Mouse (Mus musculus) midbrain, embryonic 14.5 days (tissue): ENCODE data around the gene Optc. TPM values are rescaled to one million over a fixed set of nuclear protein-coding genes. Genes with fewer than 3 reads are reported as not detected.

ENCODE experiments used
- ATAC-seq: fragments of 200-750 bp; cut with Nextera tagmentation; 2 replicates; pipeline ENCODE4 v1.8.0; 2017; ENCODE audit warnings: moderate number of reproducible peaks, moderate library complexity; ENCODE audit not compliant: low FRiP score, low TSS enrichment
- DNase-seq: peaks from one replicate; pipeline ENCODE4 v3.0.0-alpha.2; 2015
- H3K27ac ChIP-seq: fragments of 300-500 bp; sonication (generic); replicated peaks from 2 replicates; pipeline ENCODE4 v1.5.1; 2014; ENCODE audit warnings: mild to moderate bottlenecking, low read depth, low read length, moderate library complexity
- H3K27me3 ChIP-seq: fragments of 300-500 bp; sonication (generic); 2 replicates; pipeline ENCODE4 v1.6.1; 2014; ENCODE audit warnings: low read length, control low read depth, mixed read lengths; ENCODE audit not compliant: control insufficient read depth, insufficient read depth
- H3K36me3 ChIP-seq: fragments of 300-500 bp; sonication (generic); 2 replicates; pipeline ENCODE4 v1.6.1; 2014; ENCODE audit warnings: low read length, control low read depth; ENCODE audit not compliant: control insufficient read depth, insufficient read depth
- H3K4me1 ChIP-seq: fragments of 300-500 bp; sonication (generic); 2 replicates; pipeline ENCODE4 v1.6.1; 2014; ENCODE audit warnings: mild to moderate bottlenecking, antibody characterized with exemption, low read length, control low read depth; ENCODE audit not compliant: control insufficient read depth, insufficient read depth
- H3K4me2 ChIP-seq: fragments of 300-500 bp; sonication (generic); 2 replicates; pipeline ENCODE4 v1.6.1; 2014; ENCODE audit warnings: mild to moderate bottlenecking, low read length, moderate library complexity
- H3K4me3 ChIP-seq: fragments of 300-500 bp; sonication (generic); replicated peaks from 2 replicates; pipeline ENCODE4 v1.5.1; 2014; ENCODE audit warnings: low read depth, low read length
- H3K9ac ChIP-seq: fragments of 300-500 bp; sonication (generic); replicated peaks from 2 replicates; pipeline ENCODE4 v1.6.1; 2014; ENCODE audit warnings: mild to moderate bottlenecking, low read length, moderate library complexity
- H3K9me3 ChIP-seq: fragments of 300-500 bp; sonication (generic); 2 replicates; pipeline ENCODE4 v1.6.1; 2016; ENCODE audit warnings: low read length, control low read depth, mixed read lengths; ENCODE audit not compliant: control insufficient read depth
- WGBS: fragments of 180-500 bp; shearing (Covaris S2); extraction: QIAGEN DNeasy Blood & Tissue Kit; methylation state at CpG from one replicate; pipeline ENCODE4 v1.1.7; 2014; 5-methylcytosine and 5-hydroxymethylcytosine counted together
- polyA plus RNA-seq: library from polyadenylated mRNA; unstranded; fragments of >200 nt; fragmentation: Nextera tagmentation; extraction: Ambion mirVana; gene quantifications from 2 replicates; pipeline ENCODE4 v1.2.1, GENCODE M21; 2014

Optc gene
- polyA plus RNA-seq, 1 experiment from 2014 or later = 3.5 TPM

- Histone ChIP-seq H3K9ac (no peak overlapping the region), H3K4me1 (peaks cover 7% of the 10 kb centered on the region), H3K27me3 (no peaks in the 10 kb centered on the region), H3K27ac (no peak overlapping the region), H3K9me3 (no peaks in the 10 kb centered on the region; the same call in 1 of the 2 replicates), H3K4me2 (no peak overlapping the region), H3K36me3 (no peaks in the 10 kb centered on the region), H3K4me3 (no peak overlapping the region)
- no peak for DNase-seq
- WGBS = 95% methylated on average over 5 of the region's 5 CpGs
- no peak for ATAC-seq
Measured at GRCm38 (mm10) chr1:133923071-133923470, 15.3 kb upstream of the Optc start.

GRCm38 (mm10) chr1:133921304-133921751 lies 13.5 kb upstream of the Optc start, which contains the start of gene Prelp:
Gene Prelp, minus strand, starts transcription at chr1:133921414.
- no peaks in the 10 kb centered on the region for H3K27me3 ChIP-seq
- H3K4me1 ChIP-seq = peaks cover 14% of the 10 kb centered on the region
- no peak within 1 kb of the TSS for H3K9ac ChIP-seq
- DNase-seq (peak; percentile 39), ATAC-seq (no peak)
- no peaks in the 10 kb centered on the region for H3K36me3 ChIP-seq
- H3K4me3 ChIP-seq = no peak within 1 kb of the TSS
- H3K9me3 ChIP-seq = no peaks in the 10 kb centered on the region
- peak within 1 kb of the TSS; percentile 12; the same call in 1 of the 2 replicates for H3K4me2 ChIP-seq
- no peak within 1 kb of the TSS; the same call in 1 of the 2 replicates for H3K27ac ChIP-seq
- 21% methylated on average over 8 of the region's 8 CpGs for WGBS

DNA sequence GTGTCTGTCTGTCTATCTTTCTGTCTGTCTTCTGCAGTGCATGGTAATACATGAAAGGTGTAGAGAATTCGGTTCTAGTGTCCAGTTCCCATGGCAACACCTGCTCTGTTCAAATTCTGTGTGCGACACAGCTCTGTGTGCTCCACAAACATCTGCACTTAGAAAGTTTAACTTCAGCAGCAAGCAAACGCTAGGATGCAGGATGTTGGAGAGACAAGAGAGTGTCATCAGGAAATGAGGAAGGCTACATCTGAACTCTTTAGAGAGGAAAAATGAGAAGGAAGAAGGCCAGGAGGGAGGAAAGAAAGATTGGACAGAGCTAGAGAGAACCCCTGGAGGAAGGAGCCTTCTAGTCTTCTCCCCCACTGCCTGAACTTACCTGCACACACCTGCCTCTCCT lies 13.1 kb upstream of the Optc start:
- no peak overlapping the region for H3K27ac ChIP-seq
- H3K4me2 ChIP-seq = no peak overlapping the region
- no peaks in the 10 kb centered on the region for H3K36me3 ChIP-seq
- DNase-seq (peak; percentile 49), ATAC-seq (no peak)
- H3K4me3 ChIP-seq = no peak overlapping the region
- H3K4me1 ChIP-seq = peaks cover 14% of the 10 kb centered on the region
- H3K27me3 ChIP-seq = no peaks in the 10 kb centered on the region
- H3K9me3 ChIP-seq = no peaks in the 10 kb centered on the region
- H3K9ac ChIP-seq = no peak overlapping the region
- 26% methylated on average over 3 of the region's 3 CpGs for WGBS

GRCm38 (mm10) chr1:133920401-133920800 lies 12.6 kb upstream of the Optc start:
- no peaks in the 10 kb centered on the region for H3K36me3 ChIP-seq
- ATAC-seq = no peak
- no peak overlapping the region for H3K9ac ChIP-seq
- H3K27ac ChIP-seq = no peak overlapping the region
- no peaks in the 10 kb centered on the region for H3K9me3 ChIP-seq
- no peak overlapping the region for H3K4me3 ChIP-seq
- DNase-seq = peak; percentile 15
- H3K4me2 ChIP-seq = peak overlapping the region; percentile 12; the same call in 1 of the 2 replicates
- 48% methylated on average over 3 of the region's 3 CpGs for WGBS
- H3K27me3 ChIP-seq = no peaks in the 10 kb centered on the region
- H3K4me1 ChIP-seq = peaks cover 14% of the 10 kb centered on the region

GRCm38 (mm10) chr1:133918088-133918470 lies 10.3 kb upstream of the Optc start:
- Histone ChIP-seq H3K27ac (no peak overlapping the region; the same call in 1 of the 2 replicates), H3K4me2 (peak overlapping the region; percentile 9)
- 50% methylated on average over 6 of the region's 6 CpGs for WGBS

DNA sequence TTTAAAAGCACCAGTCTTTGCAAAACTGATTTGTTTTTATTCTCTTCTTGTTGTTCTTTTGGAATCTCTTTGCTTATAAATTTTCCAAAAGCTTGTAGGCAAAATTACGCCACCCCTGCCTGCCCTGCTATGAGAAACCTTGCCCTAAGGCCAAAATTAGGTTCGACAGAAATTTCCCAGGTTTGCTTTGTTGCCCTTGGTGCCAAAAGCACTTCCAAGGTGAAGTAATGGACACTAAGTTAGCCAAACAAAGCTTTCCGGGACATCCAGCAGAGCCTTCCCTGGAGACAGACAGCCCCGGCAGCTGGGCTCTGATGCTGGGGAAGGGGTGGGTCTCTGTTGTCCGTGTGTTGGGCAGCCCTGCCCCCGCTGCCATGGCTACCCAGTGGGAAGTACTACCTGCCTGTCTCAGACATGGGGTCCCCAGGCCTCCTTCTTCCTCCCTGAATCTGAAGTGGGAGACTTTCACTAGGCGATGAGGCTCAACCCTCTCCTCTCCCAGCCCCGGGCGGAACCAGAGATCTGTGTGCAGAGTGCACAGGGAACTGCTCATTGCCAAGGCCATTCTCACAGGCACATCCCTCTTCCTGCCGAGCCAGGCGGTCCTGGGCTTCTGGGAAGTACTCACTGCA lies 9.8 kb upstream of the Optc start:
- Histone ChIP-seq H3K36me3 (no peaks in the 10 kb centered on the region), H3K4me3 (no peak overlapping the region), H3K27me3 (no peaks in the 10 kb centered on the region), H3K9ac (no peak overlapping the region), H3K9me3 (no peaks in the 10 kb centered on the region), H3K4me1 (0 out of 2 replicates have a peak, but pooled peaks cover 6% of the 10 kb centered on the region), H3K27ac (peak overlapping the region; percentile 32; the same call in 1 of the 2 replicates), H3K4me2 (peak overlapping the region; percentile 9)
- DNase-seq (peak; percentile 27), ATAC-seq (no peak)
- 29% methylated on average over 11 of the region's 11 CpGs for WGBS

More at GRCm38 (mm10) chr1:133918088-133918470, 10.3 kb upstream of the Optc start:
- Histone ChIP-seq H3K27me3 (no peaks in the 10 kb centered on the region), H3K4me3 (no peak overlapping the region), H3K36me3 (no peaks in the 10 kb centered on the region), H3K9me3 (no peaks in the 10 kb centered on the region), H3K4me1 (0 out of 2 replicates have a peak, but pooled peaks cover 6% of the 10 kb centered on the region), H3K9ac (no peak overlapping the region)
- ATAC-seq = no peak
- no peak for DNase-seq

DNA sequence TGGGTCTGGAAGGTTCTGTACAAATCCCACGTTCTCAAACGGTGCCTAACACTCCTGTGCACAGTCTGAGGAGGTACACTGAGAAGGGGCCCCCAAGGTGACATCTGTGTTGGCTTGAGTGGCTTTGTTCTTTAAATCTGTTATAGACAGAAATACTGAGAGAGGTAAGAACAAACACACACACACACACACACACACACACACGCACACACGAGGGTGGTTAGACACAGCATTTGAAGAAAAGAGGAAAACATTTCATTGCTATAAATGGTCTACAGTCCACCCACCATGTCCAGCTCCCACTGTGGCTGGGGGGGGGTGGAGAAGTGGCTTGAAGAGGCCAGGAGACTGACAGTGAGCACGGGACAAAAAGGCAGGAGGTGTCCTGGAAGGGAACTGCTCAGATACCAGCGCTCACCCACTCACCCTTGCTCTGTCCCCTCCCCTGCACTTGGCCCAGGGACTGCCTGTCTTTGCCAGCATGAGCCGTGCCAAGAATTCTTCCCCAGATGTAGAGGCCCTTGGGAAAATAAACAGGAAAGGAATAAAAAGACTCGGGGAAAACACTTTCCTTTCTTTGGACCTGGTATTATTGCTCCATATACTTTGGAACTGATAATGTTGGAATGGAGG lies 8.0 kb upstream of the Optc start:
- Histone ChIP-seq H3K4me3 (no peak overlapping the region), H3K27me3 (no peaks in the 10 kb centered on the region), H3K9me3 (no peaks in the 10 kb centered on the region), H3K36me3 (no peaks in the 10 kb centered on the region), H3K9ac (no peak overlapping the region), H3K4me2 (no peak overlapping the region), H3K27ac (no peak overlapping the region), H3K4me1 (0 out of 2 replicates have a peak, but pooled peaks cover 6% of the 10 kb centered on the region)
- peak; percentile 35 for DNase-seq
- ATAC-seq = no peak; the same call in 1 of the 2 replicates
- 69% methylated on average over 8 of the region's 8 CpGs for WGBS

- no peak overlapping the region for H3K9ac ChIP-seq
- H3K4me3 ChIP-seq = no peak overlapping the region
- ATAC-seq = no peak
- no peaks in the 10 kb centered on the region for H3K9me3 ChIP-seq
- no peak for DNase-seq
- 90% methylated on average over 13 of the region's 13 CpGs for WGBS
- H3K4me2 ChIP-seq = no peak overlapping the region
- H3K4me1 ChIP-seq = 0 out of 2 replicates have a peak, but pooled peaks cover 6% of the 10 kb centered on the region
- no peaks in the 10 kb centered on the region for H3K27me3 ChIP-seq
- H3K36me3 ChIP-seq = no peaks in the 10 kb centered on the region
- H3K27ac ChIP-seq = no peak overlapping the region
Measured at GRCm38 (mm10) chr1:133915115-133915514, 7.3 kb upstream of the Optc start.
